Mouse (Mus musculus): ENCODE measurements around the gene Zdhhc20. TPM values are rescaled to one million over a fixed set of nuclear protein-coding genes. Genes with fewer than 3 reads are reported as not detected.
A peak's percentile ranks its signal among the peaks of the same experiment; 100 is the strongest.
"Not testable (repeated sequence)": the region's sequence is repeated elsewhere in the genome, so short reads cannot be mapped to it uniquely, and the experiment has no call there.

The Zdhhc20 gene
- polyA plus RNA-seq (2015; fragmentation: Nextera tagmentation; extraction: Ambion mirVana): 70.8 and 77.5 TPM in 2 replicates

GRCm38 (mm10) chr14:57890011-57890842, at the start of gene Zdhhc20:
TSS of gene Zdhhc20 (minus strand) at chr14:57890276.
- WGBS: 4% methylated on average over 60 of the region's 65 CpGs
- no peaks in the 10 kb centered on the region for H3K27me3 ChIP-seq
- H3K4me1 ChIP-seq: peaks cover 18% of the 10 kb centered on the region
- peak within 1 kb of the TSS; percentile 90 for H3K27ac ChIP-seq
- H3K36me3 ChIP-seq: no peaks in the 10 kb centered on the region
- H3K4me2 ChIP-seq: peak within 1 kb of the TSS; percentile 75
- H3K9ac ChIP-seq: peak within 1 kb of the TSS; percentile 94
- no peaks in the 10 kb centered on the region for H3K9me3 ChIP-seq (replicated peaks)
- H3K4me3 ChIP-seq (replicated peaks): peak within 1 kb of the TSS; percentile 95
- peak; percentile 97 for ATAC-seq (replicated peaks; ENCODE audit: low FRiP score)

GRCm38 (mm10) chr14:57937297-57937696, 47.2 kb upstream of the Zdhhc20 start:
- H3K4me3 ChIP-seq (replicated peaks): no peak overlapping the region
- WGBS: 93% methylated on average over 6 of the region's 6 CpGs
- H3K9ac ChIP-seq: no peak overlapping the region
- no peak overlapping the region for H3K4me2 ChIP-seq
- no peak overlapping the region for H3K27ac ChIP-seq
- no peaks in the 10 kb centered on the region for H3K27me3 ChIP-seq
- H3K9me3 ChIP-seq (replicated peaks): no peaks in the 10 kb centered on the region
- H3K4me1 ChIP-seq: no peaks in the 10 kb centered on the region
- peaks cover 30% of the 10 kb centered on the region for H3K36me3 ChIP-seq
- ATAC-seq (replicated peaks; ENCODE audit: low FRiP score): no peak

GRCm38 (mm10) chr14:57934666-57935065, 44.6 kb upstream of the Zdhhc20 start:
- no peak for ATAC-seq (replicated peaks; ENCODE audit: low FRiP score)
- 95% methylated on average over 13 of the region's 13 CpGs for WGBS
- H3K4me2 ChIP-seq: no peak overlapping the region
- H3K27ac ChIP-seq: no peak overlapping the region
- H3K27me3 ChIP-seq: no peaks in the 10 kb centered on the region
- H3K4me3 ChIP-seq (replicated peaks): no peak overlapping the region
- no peaks in the 10 kb centered on the region for H3K4me1 ChIP-seq
- H3K9me3 ChIP-seq (replicated peaks): no peaks in the 10 kb centered on the region
- H3K36me3 ChIP-seq: peaks cover 26% of the 10 kb centered on the region
- H3K9ac ChIP-seq: no peak overlapping the region

- no peak overlapping the region for H3K4me3 ChIP-seq (replicated peaks)
- H3K9ac ChIP-seq: no peak overlapping the region
- no peaks in the 10 kb centered on the region for H3K9me3 ChIP-seq (replicated peaks)
- no peak overlapping the region for H3K4me2 ChIP-seq
- no peaks in the 10 kb centered on the region for H3K27me3 ChIP-seq
- H3K36me3 ChIP-seq: peaks cover 37% of the 10 kb centered on the region
- ATAC-seq (replicated peaks; ENCODE audit: low FRiP score): no peak
- 42% methylated on average over 7 of the region's 7 CpGs for WGBS
- H3K4me1 ChIP-seq: no peaks in the 10 kb centered on the region
- no peak overlapping the region for H3K27ac ChIP-seq
Measured at GRCm38 (mm10) chr14:57933608-57934007, 43.5 kb upstream of the Zdhhc20 start.

- WGBS: 59% methylated on average over 7 of the region's 7 CpGs
- no peak for ATAC-seq (replicated peaks; ENCODE audit: low FRiP score)
Measured at GRCm38 (mm10) chr14:57932881-57933443, 42.9 kb upstream of the Zdhhc20 start.

GRCm38 (mm10) chr14:57921428-57922131, 31.5 kb upstream of the Zdhhc20 start:
- Histone ChIP-seq H3K4me1 (0 out of 2 replicates have a peak, but pooled peaks cover 5% of the 10 kb centered on the region), H3K4me3 (replicated peaks) (no peak overlapping the region), H3K27me3 (no peaks in the 10 kb centered on the region), H3K4me2 (no peak overlapping the region), H3K9me3 (replicated peaks) (no peaks in the 10 kb centered on the region), H3K9ac (no peak overlapping the region), H3K36me3 (peaks cover 51% of the 10 kb centered on the region), H3K27ac (peak overlapping the region; percentile 80)
- no peak for ATAC-seq (replicated peaks; ENCODE audit: low FRiP score)
- 64% methylated on average over 10 of the region's 10 CpGs for WGBS

More at GRCm38 (mm10) chr14:57932881-57933443, 42.9 kb upstream of the Zdhhc20 start:
- H3K4me2 ChIP-seq: no peak overlapping the region
- H3K27ac ChIP-seq: no peak overlapping the region
- no peak overlapping the region for H3K9ac ChIP-seq
- H3K36me3 ChIP-seq: peaks cover 33% of the 10 kb centered on the region
- no peaks in the 10 kb centered on the region for H3K27me3 ChIP-seq
- H3K4me3 ChIP-seq (replicated peaks): no peak overlapping the region
- no peaks in the 10 kb centered on the region for H3K9me3 ChIP-seq (replicated peaks)
- no peaks in the 10 kb centered on the region for H3K4me1 ChIP-seq

GRCm38 (mm10) chr14:57920568-57921310, 30.7 kb upstream of the Zdhhc20 start:
- Histone ChIP-seq H3K9me3 (replicated peaks) (no peaks in the 10 kb centered on the region), H3K27me3 (no peaks in the 10 kb centered on the region), H3K4me2 (no peak overlapping the region), H3K4me3 (replicated peaks) (no peak overlapping the region), H3K36me3 (peaks cover 53% of the 10 kb centered on the region), H3K4me1 (0 out of 2 replicates have a peak, but pooled peaks cover 5% of the 10 kb centered on the region), H3K27ac (peak overlapping the region; percentile 80), H3K9ac (no peak overlapping the region)
- WGBS: 78% methylated on average over 18 of the region's 18 CpGs
- ATAC-seq (replicated peaks; ENCODE audit: low FRiP score): no peak

- WGBS: 93% methylated on average over 17 of the region's 17 CpGs
- Histone ChIP-seq H3K9me3 (replicated peaks) (no peaks in the 10 kb centered on the region), H3K27me3 (no peaks in the 10 kb centered on the region), H3K4me1 (0 out of 2 replicates have a peak, but pooled peaks cover 5% of the 10 kb centered on the region), H3K4me3 (replicated peaks) (no peak overlapping the region), H3K27ac (no peak overlapping the region), H3K36me3 (peaks cover 54% of the 10 kb centered on the region), H3K9ac (no peak overlapping the region), H3K4me2 (no peak overlapping the region)
- no peak for ATAC-seq (replicated peaks; ENCODE audit: low FRiP score)
Measured at GRCm38 (mm10) chr14:57919148-57919875, 29.2 kb upstream of the Zdhhc20 start.

GRCm38 (mm10) chr14:57915341-57915740, 25.3 kb upstream of the Zdhhc20 start:
- no peak overlapping the region for H3K4me2 ChIP-seq
- no peak overlapping the region for H3K27ac ChIP-seq
- no peaks in the 10 kb centered on the region for H3K4me1 ChIP-seq
- H3K27me3 ChIP-seq: no peaks in the 10 kb centered on the region
- H3K9me3 ChIP-seq (replicated peaks): no peaks in the 10 kb centered on the region
- H3K9ac ChIP-seq: no peak overlapping the region
- 75% methylated on average over 6 of the region's 6 CpGs for WGBS
- no peak for ATAC-seq (replicated peaks; ENCODE audit: low FRiP score)
- H3K4me3 ChIP-seq (replicated peaks): no peak overlapping the region
- peaks cover 36% of the 10 kb centered on the region for H3K36me3 ChIP-seq

GRCm38 (mm10) chr14:57912211-57913007, 22.3 kb upstream of the Zdhhc20 start:
- H3K9ac ChIP-seq; H3K27ac ChIP-seq; H3K4me1 ChIP-seq; H3K4me2 ChIP-seq; H3K9me3 ChIP-seq (replicated peaks); ATAC-seq (replicated peaks; ENCODE audit: low FRiP score); H3K27me3 ChIP-seq; H3K4me3 ChIP-seq (replicated peaks): not testable (repeated sequence)
- peaks cover 24% of the 10 kb centered on the region for H3K36me3 ChIP-seq
- WGBS: 59% methylated on average over 1 of the region's 1 CpGs

Data from kidney, embryonic 15.5 days (tissue).